Mouse (Mus musculus): ENCODE measurements around the gene Trh.

Trh gene

DNA sequence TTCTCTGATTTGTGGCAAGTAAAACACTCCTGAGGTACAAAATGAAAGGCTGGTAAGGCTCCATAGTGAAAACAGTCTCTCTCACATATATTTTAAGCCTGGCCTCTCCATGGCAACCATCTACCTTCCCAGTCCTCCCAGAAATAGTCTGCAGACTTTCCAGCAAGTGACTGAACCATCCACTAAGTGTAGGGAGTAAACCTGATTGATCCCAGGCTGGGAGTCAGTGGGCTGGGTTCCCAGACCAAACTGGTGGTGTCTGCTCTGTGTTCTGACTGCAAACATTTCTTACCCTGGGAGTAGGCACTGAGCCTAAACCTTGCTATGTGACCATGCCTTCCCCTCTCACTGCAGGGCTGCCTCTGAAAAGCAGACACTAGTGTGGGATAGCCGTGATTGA, 19.5 kb downstream of the Trh start:
- DNase-seq (ENCODE audit: low spot score in 2 of 2), result no peak

DNA sequence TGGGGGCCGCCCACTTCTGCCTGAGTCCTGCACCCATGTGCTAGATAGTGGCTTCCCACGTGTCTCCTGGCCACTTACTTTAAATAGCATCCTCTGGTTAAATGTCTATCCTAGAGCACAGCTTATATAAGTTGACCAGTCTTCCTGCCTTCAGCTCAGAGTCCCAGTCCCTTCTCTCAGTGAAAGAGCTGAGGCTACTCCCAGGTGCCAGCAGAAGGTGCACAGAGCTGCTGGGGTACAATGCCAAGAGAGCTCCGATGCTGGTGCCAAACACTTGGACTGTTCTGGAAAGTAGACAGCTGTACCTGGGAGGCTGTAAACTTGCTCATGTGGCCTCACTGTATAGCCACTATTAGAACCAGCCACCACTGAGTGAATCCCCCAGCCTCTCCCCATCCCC, 22.4 kb downstream of the Trh start:
- no peak for DNase-seq (ENCODE audit: low spot score in 2 of 2)

DNA sequence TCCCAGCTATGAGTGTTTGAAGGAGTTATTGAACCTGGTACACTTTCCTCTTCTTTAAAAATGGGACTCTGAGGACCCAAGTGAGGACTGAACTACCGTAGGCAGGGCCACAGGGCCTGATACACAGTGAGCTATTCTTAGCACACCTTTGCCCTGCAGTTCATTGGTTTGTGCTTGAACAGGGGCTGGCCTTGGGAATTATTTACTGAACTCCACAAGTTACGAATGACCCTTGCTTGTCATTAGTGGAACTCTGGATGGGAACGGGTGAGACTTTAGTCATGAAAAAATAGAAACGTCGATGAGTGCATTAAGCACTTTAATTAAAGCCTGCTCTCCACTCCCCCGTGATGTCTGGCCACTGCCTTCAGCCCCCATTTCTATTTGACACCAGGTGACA, 22.8 kb downstream of the Trh start:
- no peak for DNase-seq (ENCODE audit: low spot score in 2 of 2)

DNA sequence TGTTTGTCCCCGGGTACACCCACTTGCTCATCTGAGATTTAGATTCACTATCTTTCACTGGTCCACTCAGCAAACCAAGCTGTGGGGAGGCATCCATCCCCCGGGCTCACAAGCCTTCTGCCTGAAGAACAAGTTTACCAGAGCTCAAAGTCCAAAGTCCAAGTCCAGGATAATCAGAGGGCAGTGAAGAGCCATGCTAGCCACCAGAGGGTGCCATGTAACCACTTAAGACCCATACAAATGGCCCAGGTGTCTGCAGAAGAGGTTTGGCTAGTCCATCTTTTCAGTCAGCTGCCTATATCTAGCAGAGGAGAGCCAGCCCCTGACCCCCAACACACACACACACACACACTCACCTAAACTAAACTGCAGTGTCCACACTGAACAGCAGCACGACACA, 25.0 kb downstream of the Trh start:
- DNase-seq (ENCODE audit: low spot score in 2 of 2), result peak; percentile 12 to 17

DNA sequence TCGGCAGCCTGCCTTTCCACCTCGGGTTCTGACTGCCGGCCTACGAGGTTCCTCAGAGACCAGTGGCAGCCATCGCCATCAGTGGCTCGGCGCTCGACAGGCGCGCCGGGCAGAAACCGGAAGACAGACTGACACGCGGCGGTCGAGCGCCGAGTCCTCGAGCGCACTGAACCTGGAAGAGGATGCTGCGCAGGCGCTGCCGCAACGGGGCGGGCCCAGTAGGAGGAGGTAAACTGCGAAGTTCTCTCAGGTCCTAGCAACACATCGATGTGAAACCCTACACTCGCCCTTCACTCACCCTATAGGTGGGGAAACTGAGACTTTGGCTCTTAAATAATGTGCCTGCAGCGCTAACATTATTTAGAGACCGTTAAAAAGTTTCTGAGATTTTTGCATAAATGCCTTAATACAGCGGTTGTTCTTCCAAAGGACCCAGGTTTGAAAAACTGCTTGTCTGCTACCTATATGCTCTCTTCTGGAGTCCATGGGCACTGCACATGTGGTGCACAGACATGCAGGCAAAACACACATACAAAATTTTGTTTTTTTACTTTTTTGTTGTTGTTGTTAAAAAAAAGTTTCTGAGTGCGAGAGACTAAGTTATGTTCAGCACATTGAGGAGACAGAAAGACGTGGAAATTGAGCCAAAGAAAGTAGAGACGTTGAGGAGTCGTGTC, 29.5 kb downstream of the Trh start, which contains the start of gene Rbsn:
Gene Rbsn (minus strand): TSS at position 153 of the 677 bp plus-strand sequence.
- DNase-seq (ENCODE audit: low spot score in 2 of 2), result peak; percentile 76 to 83

DNA sequence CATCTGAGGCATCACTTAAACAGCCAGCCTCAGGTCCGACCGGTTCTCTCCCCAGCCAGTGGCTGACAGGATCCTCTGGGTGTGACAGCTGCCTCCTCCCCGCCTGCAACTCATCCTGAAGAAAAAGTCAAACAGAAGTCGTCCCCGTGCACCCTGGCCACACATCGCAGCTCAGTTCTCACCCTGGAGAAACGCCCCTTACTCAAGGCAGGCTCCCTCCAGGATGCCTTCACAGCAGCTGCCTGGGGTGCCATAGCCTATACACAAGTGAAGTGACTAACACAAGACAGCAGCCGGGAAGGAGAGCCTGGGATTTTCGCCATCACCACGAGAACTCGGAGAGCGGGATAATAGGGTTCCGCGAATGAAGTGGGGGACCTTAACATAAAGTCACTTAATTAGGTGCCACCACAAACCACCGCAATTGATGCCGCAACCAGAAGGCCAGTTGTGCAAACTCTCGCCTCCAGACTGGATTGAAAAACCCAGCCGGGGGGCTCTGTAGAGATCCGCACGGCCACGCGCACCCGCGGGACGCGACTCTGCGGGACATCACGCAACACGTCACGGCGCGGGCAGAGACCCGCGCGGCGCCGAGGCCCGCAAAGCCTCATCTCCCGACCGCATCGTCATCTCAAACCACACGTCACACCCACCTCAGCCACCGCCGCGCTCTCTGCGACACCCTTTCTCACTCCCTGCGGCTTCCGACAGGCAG, 30.2 kb downstream of the Trh start:
- peak; percentile 6 to 11 for DNase-seq (ENCODE audit: low spot score in 2 of 2)

DNA sequence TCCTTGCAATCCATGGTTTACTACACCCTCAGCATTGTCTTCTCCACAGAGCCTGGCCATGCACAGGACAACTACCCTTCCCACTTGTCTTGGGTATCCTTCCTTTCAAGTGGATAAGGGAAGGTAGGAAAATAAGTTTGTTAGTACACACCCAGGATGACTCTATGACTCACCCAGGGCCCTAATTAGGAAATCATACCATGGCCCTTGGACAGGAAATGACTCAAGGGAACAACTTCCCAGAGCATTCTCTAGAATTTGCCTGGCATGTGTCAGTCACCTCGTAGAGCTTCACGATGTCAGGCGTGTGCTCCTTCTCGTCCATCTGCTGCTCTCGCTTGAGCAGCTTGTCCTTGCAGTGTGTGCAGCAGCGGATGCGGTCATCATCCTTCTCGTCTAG, 45.0 kb downstream of the Trh start:
- DNase-seq (ENCODE audit: low spot score in 2 of 2), result no peak

Data from frontal cortex, postnatal 25 days (tissue).